Mouse (Mus musculus) forebrain, embryonic 12.5 days (tissue): Measurements from ENCODE around the gene Lbhd2. TPM values are rescaled to one million over a fixed set of nuclear protein-coding genes. Genes with fewer than 3 reads are reported as not detected.

Experiments used
- ATAC-seq: fragments of 200-750 bp; cut with Nextera tagmentation; 2 replicates; pipeline ENCODE4 v1.8.0; 2017; ENCODE audit warnings: moderate TSS enrichment; ENCODE audit not compliant: low FRiP score
- H3K27ac ChIP-seq: fragments of 300-500 bp; sonication (generic); 2 replicates; pipeline ENCODE4 v1.5.1; 2016; ENCODE audit warnings: mild to moderate bottlenecking
- H3K27me3 ChIP-seq: fragments of 300-500 bp; sonication (generic); 2 replicates; pipeline ENCODE4 v1.6.1; 2016; ENCODE audit warnings: mild to moderate bottlenecking
- H3K36me3 ChIP-seq: fragments of 300-500 bp; sonication (generic); replicated peaks from 2 replicates; pipeline ENCODE4 v1.6.1; 2016; ENCODE audit warnings: mild to moderate bottlenecking
- H3K4me1 ChIP-seq: fragments of 300-500 bp; sonication (generic); 2 replicates; pipeline ENCODE4 v1.6.1; 2016
- H3K4me2 ChIP-seq: fragments of 300-500 bp; sonication (generic); 2 replicates; pipeline ENCODE4 v1.6.1; 2016; ENCODE audit warnings: mild to moderate bottlenecking, moderate library complexity
- H3K4me3 ChIP-seq: fragments of 300-500 bp; sonication (generic); replicated peaks from 2 replicates; pipeline ENCODE4 v1.5.1; 2016; ENCODE audit warnings: mild to moderate bottlenecking
- H3K9ac ChIP-seq: fragments of 300-500 bp; sonication (generic); 2 replicates; pipeline ENCODE4 v1.6.1; 2016; ENCODE audit warnings: mild to moderate bottlenecking
- H3K9me3 ChIP-seq: fragments of 300-500 bp; sonication (generic); 2 replicates; pipeline ENCODE4 v1.6.1; 2016
- WGBS: fragments of 180-500 bp; shearing (Covaris S2); methylation state at CpG from one replicate; pipeline ENCODE4 v1.1.7; 2016; 5-methylcytosine and 5-hydroxymethylcytosine counted together
- polyA plus RNA-seq: library from polyadenylated mRNA; unstranded; fragments of >200 nt; fragmentation: Nextera tagmentation; extraction: Ambion mirVana; gene quantifications from 2 replicates; pipeline ENCODE4 v1.2.1, GENCODE M21; 2016

Gene Lbhd2
- polyA plus RNA-seq, 1 experiment from 2014 or later, result 0.51 TPM

- Histone ChIP-seq H3K9me3 (no peaks in the 10 kb centered on the region), H3K27me3 (0 out of 2 replicates have a peak, but pooled peaks cover 5% of the 10 kb centered on the region), H3K4me2 (peak within 1 kb of the TSS; percentile 98), H3K27ac (peak within 1 kb of the TSS; percentile 94), H3K36me3 (no peaks in the 10 kb centered on the region), H3K9ac (peak within 1 kb of the TSS; percentile 89), H3K4me3 (peak within 1 kb of the TSS; percentile 84), H3K4me1 (peaks cover 36% of the 10 kb centered on the region)
- ATAC-seq, result peak; percentile 96
- WGBS, result 0% methylated on average over 43 of the region's 94 CpGs
Measured at GRCm38 (mm10) chr12:111377376-111377973, 29.1 kb upstream of the Lbhd2 start, which contains the start of gene Cdc42bpb. TSS of gene Cdc42bpb (minus strand) at chr12:111377718.

- H3K4me3 ChIP-seq, result peak overlapping the region; percentile 84
- H3K4me2 ChIP-seq, result peak overlapping the region; percentile 98
- under 1% methylated on average over 32 of the region's 32 CpGs for WGBS
- no peaks in the 10 kb centered on the region for H3K36me3 ChIP-seq
- H3K9me3 ChIP-seq, result no peaks in the 10 kb centered on the region
- 0 out of 2 replicates have a peak, but pooled peaks cover 5% of the 10 kb centered on the region for H3K27me3 ChIP-seq
- H3K27ac ChIP-seq, result peak overlapping the region; percentile 94
- peaks cover 36% of the 10 kb centered on the region for H3K4me1 ChIP-seq
- H3K9ac ChIP-seq, result peak overlapping the region; percentile 89
- ATAC-seq, result peak; percentile 84
Measured at GRCm38 (mm10) chr12:111377986-111378490, 28.6 kb upstream of the Lbhd2 start.

GRCm38 (mm10) chr12:111378812-111379211, 27.8 kb upstream of the Lbhd2 start:
- Histone ChIP-seq H3K4me2 (peak overlapping the region; percentile 98), H3K36me3 (no peaks in the 10 kb centered on the region), H3K4me3 (peak overlapping the region; percentile 84), H3K9ac (peak overlapping the region; percentile 89), H3K27ac (no peak overlapping the region), H3K27me3 (0 out of 2 replicates have a peak, but pooled peaks cover 5% of the 10 kb centered on the region), H3K4me1 (peaks cover 36% of the 10 kb centered on the region), H3K9me3 (no peaks in the 10 kb centered on the region)
- no peak for ATAC-seq
- 73% methylated on average over 12 of the region's 12 CpGs for WGBS

- WGBS, result 90% methylated on average over 13 of the region's 13 CpGs
- H3K36me3 ChIP-seq, result no peaks in the 10 kb centered on the region
- H3K9ac ChIP-seq, result no peak overlapping the region
- no peak overlapping the region for H3K4me2 ChIP-seq
- ATAC-seq, result no peak
- H3K9me3 ChIP-seq, result no peaks in the 10 kb centered on the region
- H3K27me3 ChIP-seq, result no peaks in the 10 kb centered on the region
- H3K4me3 ChIP-seq, result no peak overlapping the region
- H3K27ac ChIP-seq, result no peak overlapping the region
- no peaks in the 10 kb centered on the region for H3K4me1 ChIP-seq
Measured at GRCm38 (mm10) chr12:111385883-111386641, 20.5 kb upstream of the Lbhd2 start.

- 79% methylated on average over 8 of the region's 8 CpGs for WGBS
- Histone ChIP-seq H3K27ac (no peak overlapping the region), H3K9me3 (no peaks in the 10 kb centered on the region), H3K36me3 (no peaks in the 10 kb centered on the region), H3K9ac (no peak overlapping the region), H3K4me3 (no peak overlapping the region), H3K4me1 (no peaks in the 10 kb centered on the region), H3K27me3 (no peaks in the 10 kb centered on the region), H3K4me2 (no peak overlapping the region)
- no peak for ATAC-seq
Measured at GRCm38 (mm10) chr12:111386642-111387120, 19.9 kb upstream of the Lbhd2 start.

- no peak for ATAC-seq
- no peaks in the 10 kb centered on the region for H3K9me3 ChIP-seq
- no peak overlapping the region for H3K27ac ChIP-seq
- no peak overlapping the region for H3K4me3 ChIP-seq
- no peaks in the 10 kb centered on the region for H3K27me3 ChIP-seq
- 92% methylated on average over 4 of the region's 4 CpGs for WGBS
- H3K36me3 ChIP-seq, result no peaks in the 10 kb centered on the region
- no peak overlapping the region for H3K9ac ChIP-seq
- H3K4me2 ChIP-seq, result no peak overlapping the region
- no peaks in the 10 kb centered on the region for H3K4me1 ChIP-seq
Measured at GRCm38 (mm10) chr12:111387146-111387545, 19.5 kb upstream of the Lbhd2 start.

GRCm38 (mm10) chr12:111394008-111394407, 12.6 kb upstream of the Lbhd2 start:
- Histone ChIP-seq H3K27me3 (peaks cover 6% of the 10 kb centered on the region; the same call in 1 of the 2 replicates), H3K4me2 (no peak overlapping the region), H3K36me3 (no peaks in the 10 kb centered on the region), H3K27ac (no peak overlapping the region), H3K4me3 (no peak overlapping the region), H3K9me3 (no peaks in the 10 kb centered on the region), H3K4me1 (no peaks in the 10 kb centered on the region), H3K9ac (no peak overlapping the region)
- no peak for ATAC-seq
- WGBS, result 91% methylated on average over 6 of the region's 6 CpGs

GRCm38 (mm10) chr12:111396997-111397396, 9.6 kb upstream of the Lbhd2 start:
- H3K9ac ChIP-seq, result no peak overlapping the region
- no peaks in the 10 kb centered on the region for H3K4me1 ChIP-seq
- H3K9me3 ChIP-seq, result no peaks in the 10 kb centered on the region
- H3K27me3 ChIP-seq, result peaks cover 17% of the 10 kb centered on the region
- H3K4me2 ChIP-seq, result no peak overlapping the region
- no peak overlapping the region for H3K4me3 ChIP-seq
- WGBS, result 68% methylated on average over 5 of the region's 5 CpGs
- no peak for ATAC-seq
- H3K36me3 ChIP-seq, result no peaks in the 10 kb centered on the region
- H3K27ac ChIP-seq, result no peak overlapping the region

GRCm38 (mm10) chr12:111401454-111402184, 5.0 kb upstream of the Lbhd2 start:
- Histone ChIP-seq H3K4me2 (no peak overlapping the region), H3K9ac (no peak overlapping the region), H3K36me3 (no peaks in the 10 kb centered on the region), H3K9me3 (no peaks in the 10 kb centered on the region), H3K4me3 (no peak overlapping the region), H3K27ac (no peak overlapping the region), H3K4me1 (peaks cover 2% of the 10 kb centered on the region; the same call in 1 of the 2 replicates), H3K27me3 (peaks cover 43% of the 10 kb centered on the region)
- ATAC-seq, result peak; percentile 57; the same call in 1 of the 2 replicates
- 25% methylated on average over 15 of the region's 15 CpGs for WGBS

GRCm38 (mm10) chr12:111404880-111405279, 1.7 kb upstream of the Lbhd2 start:
- no peak for ATAC-seq
- Histone ChIP-seq H3K9ac (no peak overlapping the region), H3K4me1 (peaks cover 15% of the 10 kb centered on the region), H3K36me3 (no peaks in the 10 kb centered on the region), H3K4me2 (no peak overlapping the region), H3K27me3 (peaks cover 56% of the 10 kb centered on the region), H3K27ac (no peak overlapping the region), H3K9me3 (no peaks in the 10 kb centered on the region), H3K4me3 (no peak overlapping the region)
- WGBS, result 69% methylated on average over 10 of the region's 10 CpGs

GRCm38 (mm10) chr12:111409583-111409982, 3.0 kb downstream of the Lbhd2 start:
- no peak overlapping the region for H3K9ac ChIP-seq
- no peaks in the 10 kb centered on the region for H3K9me3 ChIP-seq
- no peak overlapping the region for H3K4me3 ChIP-seq
- peaks cover 44% of the 10 kb centered on the region for H3K27me3 ChIP-seq
- peaks cover 27% of the 10 kb centered on the region for H3K4me1 ChIP-seq
- H3K36me3 ChIP-seq, result no peaks in the 10 kb centered on the region
- ATAC-seq, result no peak
- 9% methylated on average over 5 of the region's 5 CpGs for WGBS
- H3K4me2 ChIP-seq, result no peak overlapping the region
- no peak overlapping the region for H3K27ac ChIP-seq
